Mouse (Mus musculus): Measurements from ENCODE around the gene Noa1. TPM values are rescaled to one million over a fixed set of nuclear protein-coding genes. Genes with fewer than 3 reads are reported as not detected.

The Noa1 gene
- polyA plus RNA-seq, 1 experiment from 2014 or later: 31.3 TPM

GRCm38 (mm10) chr5:77266066-77266885, 43.6 kb downstream of the Noa1 start:
- Histone ChIP-seq H3K36me3 (peaks cover 16% of the 10 kb centered on the region), H3K9ac (replicated peaks) (peak overlapping the region; percentile 83), H3K4me2 (replicated peaks) (peak overlapping the region; percentile 81), H3K27me3 (peaks cover 15% of the 10 kb centered on the region), H3K4me1 (replicated peaks) (peaks cover 26% of the 10 kb centered on the region), H3K27ac (peak overlapping the region; percentile 83), H3K9me3 (no peaks in the 10 kb centered on the region), H3K4me3 (replicated peaks) (peak overlapping the region; percentile 91)
- WGBS: under 1% methylated on average over 74 of the region's 87 CpGs
- ATAC-seq: peak; percentile 66

GRCm38 (mm10) chr5:77265671-77266065, 44.2 kb downstream of the Noa1 start:
- WGBS: under 1% methylated on average over 44 of the region's 53 CpGs
- Histone ChIP-seq H3K4me3 (replicated peaks) (peak overlapping the region; percentile 91), H3K27me3 (peaks cover 15% of the 10 kb centered on the region), H3K9ac (replicated peaks) (peak overlapping the region; percentile 83), H3K4me1 (replicated peaks) (peaks cover 26% of the 10 kb centered on the region), H3K9me3 (no peaks in the 10 kb centered on the region), H3K27ac (peak overlapping the region; percentile 83), H3K36me3 (peaks cover 15% of the 10 kb centered on the region), H3K4me2 (replicated peaks) (peak overlapping the region; percentile 81)
- ATAC-seq: peak; percentile 89

GRCm38 (mm10) chr5:77265081-77265670, 44.7 kb downstream of the Noa1 start, which contains the start of gene Rest:
Gene Rest (plus strand): TSS chr5:77265491.
- Histone ChIP-seq H3K4me3 (replicated peaks) (peak within 1 kb of the TSS; percentile 91), H3K36me3 (peaks cover 15% of the 10 kb centered on the region), H3K4me1 (replicated peaks) (peaks cover 26% of the 10 kb centered on the region), H3K27ac (peak within 1 kb of the TSS; percentile 83), H3K9me3 (no peaks in the 10 kb centered on the region), H3K9ac (replicated peaks) (peak within 1 kb of the TSS; percentile 83), H3K27me3 (peaks cover 18% of the 10 kb centered on the region), H3K4me2 (replicated peaks) (peak within 1 kb of the TSS; percentile 81)
- under 1% methylated on average over 71 of the region's 78 CpGs for WGBS
- peak; percentile 89 for ATAC-seq

GRCm38 (mm10) chr5:77262105-77262504, 47.8 kb downstream of the Noa1 start:
- Histone ChIP-seq H3K27ac (no peak overlapping the region), H3K4me3 (replicated peaks) (no peak overlapping the region), H3K4me2 (replicated peaks) (no peak overlapping the region), H3K27me3 (peaks cover 21% of the 10 kb centered on the region), H3K36me3 (no peaks in the 10 kb centered on the region), H3K4me1 (replicated peaks) (peaks cover 18% of the 10 kb centered on the region), H3K9me3 (no peaks in the 10 kb centered on the region), H3K9ac (replicated peaks) (no peak overlapping the region)
- no peak for ATAC-seq
- WGBS: 15% methylated on average over 5 of the region's 5 CpGs

- Histone ChIP-seq H3K4me2 (replicated peaks) (no peak overlapping the region), H3K4me1 (replicated peaks) (peaks cover 11% of the 10 kb centered on the region), H3K36me3 (no peaks in the 10 kb centered on the region), H3K27me3 (peaks cover 16% of the 10 kb centered on the region), H3K9me3 (no peaks in the 10 kb centered on the region), H3K9ac (replicated peaks) (no peak overlapping the region), H3K27ac (no peak overlapping the region), H3K4me3 (replicated peaks) (no peak overlapping the region)
- WGBS: 67% methylated on average over 4 of the region's 4 CpGs
- no peak for ATAC-seq
These were observed 48.7 kb downstream of the Noa1 start for GRCm38 (mm10) chr5:77261137-77261536.

- Histone ChIP-seq H3K36me3 (no peaks in the 10 kb centered on the region), H3K4me2 (replicated peaks) (no peak overlapping the region), H3K27me3 (peaks cover 16% of the 10 kb centered on the region), H3K27ac (no peak overlapping the region), H3K9me3 (no peaks in the 10 kb centered on the region), H3K4me1 (replicated peaks) (peaks cover 11% of the 10 kb centered on the region), H3K4me3 (replicated peaks) (no peak overlapping the region), H3K9ac (replicated peaks) (no peak overlapping the region)
- WGBS: 57% methylated on average over 6 of the region's 6 CpGs
- no peak for ATAC-seq
These were observed 49.7 kb downstream of the Noa1 start for GRCm38 (mm10) chr5:77260141-77260540.

GRCm38 (mm10) chr5:77259315-77259714, 50.6 kb downstream of the Noa1 start:
- Histone ChIP-seq H3K27ac (no peak overlapping the region), H3K9ac (replicated peaks) (no peak overlapping the region), H3K27me3 (peaks cover 13% of the 10 kb centered on the region), H3K36me3 (no peaks in the 10 kb centered on the region), H3K4me3 (replicated peaks) (no peak overlapping the region), H3K4me1 (replicated peaks) (peaks cover 11% of the 10 kb centered on the region), H3K9me3 (no peaks in the 10 kb centered on the region), H3K4me2 (replicated peaks) (no peak overlapping the region)
- no peak for ATAC-seq

GRCm38 (mm10) chr5:77257603-77258002, 52.3 kb downstream of the Noa1 start:
- 77% methylated on average over 3 of the region's 3 CpGs for WGBS

GRCm38 (mm10) chr5:77254402-77254801, 55.5 kb downstream of the Noa1 start:
- Histone ChIP-seq H3K27ac (no peak overlapping the region), H3K36me3 (no peaks in the 10 kb centered on the region), H3K4me2 (replicated peaks) (no peak overlapping the region), H3K9me3 (no peaks in the 10 kb centered on the region), H3K27me3 (no peaks in the 10 kb centered on the region), H3K9ac (replicated peaks) (no peak overlapping the region), H3K4me1 (replicated peaks) (no peaks in the 10 kb centered on the region), H3K4me3 (replicated peaks) (no peak overlapping the region)
- 76% methylated on average over 3 of the region's 3 CpGs for WGBS
- no peak for ATAC-seq

More at GRCm38 (mm10) chr5:77257603-77258002, 52.3 kb downstream of the Noa1 start:
- Histone ChIP-seq H3K9ac (replicated peaks) (no peak overlapping the region), H3K9me3 (no peaks in the 10 kb centered on the region), H3K4me2 (replicated peaks) (no peak overlapping the region), H3K36me3 (no peaks in the 10 kb centered on the region), H3K4me1 (replicated peaks) (peaks cover 11% of the 10 kb centered on the region), H3K27me3 (0 out of 2 replicates have a peak, but pooled peaks cover 6% of the 10 kb centered on the region), H3K27ac (no peak overlapping the region), H3K4me3 (replicated peaks) (no peak overlapping the region)
- ATAC-seq: no peak

- Histone ChIP-seq H3K27ac (no peak overlapping the region), H3K4me1 (replicated peaks) (no peaks in the 10 kb centered on the region), H3K9ac (replicated peaks) (no peak overlapping the region), H3K36me3 (no peaks in the 10 kb centered on the region), H3K4me3 (replicated peaks) (no peak overlapping the region), H3K4me2 (replicated peaks) (no peak overlapping the region), H3K9me3 (no peaks in the 10 kb centered on the region), H3K27me3 (no peaks in the 10 kb centered on the region)
- 61% methylated on average over 1 of the region's 1 CpGs for WGBS
- no peak for ATAC-seq
These were observed 56.7 kb downstream of the Noa1 start for GRCm38 (mm10) chr5:77253154-77253553.

- H3K4me1 ChIP-seq (replicated peaks): no peaks in the 10 kb centered on the region
- no peak overlapping the region for H3K4me2 ChIP-seq (replicated peaks)
- no peak overlapping the region for H3K4me3 ChIP-seq (replicated peaks)
- no peaks in the 10 kb centered on the region for H3K36me3 ChIP-seq
- no peak overlapping the region for H3K9ac ChIP-seq (replicated peaks)
- WGBS: 68% methylated on average over 8 of the region's 8 CpGs
- ATAC-seq: no peak
- H3K27me3 ChIP-seq: no peaks in the 10 kb centered on the region
- H3K27ac ChIP-seq: no peak overlapping the region
- no peaks in the 10 kb centered on the region for H3K9me3 ChIP-seq
These were observed 57.6 kb downstream of the Noa1 start for GRCm38 (mm10) chr5:77252115-77252827.

GRCm38 (mm10) chr5:77251656-77252055, 58.2 kb downstream of the Noa1 start:
- H3K9me3 ChIP-seq: no peaks in the 10 kb centered on the region
- no peak overlapping the region for H3K4me2 ChIP-seq (replicated peaks)
- H3K27me3 ChIP-seq: no peaks in the 10 kb centered on the region
- H3K27ac ChIP-seq: no peak overlapping the region
- H3K4me3 ChIP-seq (replicated peaks): no peak overlapping the region
- no peak overlapping the region for H3K9ac ChIP-seq (replicated peaks)
- no peak for ATAC-seq
- WGBS: 34% methylated on average over 5 of the region's 5 CpGs
- H3K36me3 ChIP-seq: no peaks in the 10 kb centered on the region
- no peaks in the 10 kb centered on the region for H3K4me1 ChIP-seq (replicated peaks)

Measured in midbrain, embryonic 13.5 days (tissue).